Mouse (Mus musculus) ES-Bruce4 (cell line): ENCODE data around the gene H2al1m. TPM values are rescaled to one million over a fixed set of nuclear protein-coding genes. Genes with fewer than 3 reads are reported as not detected.
"Not testable (repeated sequence)": the region's sequence is repeated elsewhere in the genome, so short reads cannot be mapped to it uniquely, and the experiment has no call there.

ENCODE experiments used
- H3K27ac ChIP-seq: 2 replicates; pipeline ENCODE4 v1.5.1; 2012; ENCODE audit warnings: low read length, inconsistent platforms; ENCODE audit not compliant: insufficient read depth
- H3K27me3 ChIP-seq: 2 replicates; pipeline ENCODE4 v1.6.1; 2012; ENCODE audit warnings: mild to moderate bottlenecking, low read length, inconsistent platforms; ENCODE audit not compliant: control insufficient read depth, poor library complexity, insufficient read depth, severe bottlenecking
- H3K36me3 ChIP-seq: 2 replicates; pipeline ENCODE4 v1.6.1; 2012; ENCODE audit warnings: inconsistent platforms, mild to moderate bottlenecking, low read length, moderate library complexity; ENCODE audit not compliant: control insufficient read depth, poor library complexity, insufficient read depth, severe bottlenecking
- H3K4me1 ChIP-seq: one replicate; pipeline ENCODE4 v1.8.1; 2011; ENCODE audit warnings: low read length; ENCODE audit not compliant: control insufficient read depth, insufficient read depth
- H3K4me3 ChIP-seq: 2 replicates; pipeline ENCODE4 v1.5.1; 2011; ENCODE audit warnings: low read depth, mild to moderate bottlenecking, low read length
- H3K9ac ChIP-seq: 2 replicates; pipeline ENCODE4 v1.6.1; 2012; ENCODE audit warnings: low read depth, mild to moderate bottlenecking, inconsistent platforms; ENCODE audit not compliant: poor library complexity, severe bottlenecking
- H3K9me3 ChIP-seq: replicated peaks from 2 replicates; pipeline ENCODE4 v1.6.1; 2012; ENCODE audit warnings: mild to moderate bottlenecking, low read length, inconsistent platforms; ENCODE audit not compliant: control insufficient read depth, poor library complexity, insufficient read depth, severe bottlenecking
- CTCF ChIP-seq: IDR thresholded peaks from one replicate; pipeline ENCODE4 v1.8.1; 2011; ENCODE audit warnings: low read depth, low read length
- EP300 ChIP-seq: IDR thresholded peaks from 2 replicates; pipeline ENCODE4 v1.6.1; 2011; ENCODE audit warnings: low read depth, low read length; ENCODE audit not compliant: insufficient read depth
- POLR2A ChIP-seq: IDR thresholded peaks from one replicate; pipeline ENCODE4 v1.8.1; 2011; ENCODE audit warnings: low read length; ENCODE audit not compliant: insufficient read depth
- polyA plus RNA-seq: library from polyadenylated mRNA; stranded (reverse); fragments of >200 nt; gene quantifications from 2 replicates; pipeline ENCODE4 v1.2.4, GENCODE M21; 2011; ENCODE audit warnings: low read depth; ENCODE audit not compliant: missing spikeins, insufficient read depth, insufficient read length

Gene H2al1m
- not detected in 2 replicates for polyA plus RNA-seq

DNA sequence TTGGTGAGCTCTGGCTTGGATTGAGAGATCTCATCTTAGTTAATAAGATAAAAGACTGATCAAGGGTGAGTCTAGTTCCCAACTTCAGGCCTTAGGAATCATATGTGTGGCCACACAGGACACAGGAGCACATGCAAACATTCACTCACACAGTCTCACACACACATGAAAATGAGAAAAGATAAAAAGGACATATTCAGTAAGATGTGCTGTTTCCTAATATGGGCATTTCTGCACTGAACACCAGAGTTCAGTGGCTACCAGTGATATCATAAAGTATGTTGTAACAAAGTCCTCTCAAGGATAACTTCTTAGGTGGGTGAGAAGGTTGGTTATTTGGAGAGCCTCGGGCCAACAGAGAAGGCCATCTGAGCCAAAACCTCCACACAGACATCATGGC lies at the start of gene H2al1m:
H2al1m (plus strand) TSS at position 301 of the 400 bp plus-strand sequence.
- H3K9ac ChIP-seq, H3K9me3 ChIP-seq, H3K27me3 ChIP-seq, H3K27ac ChIP-seq, H3K4me1 ChIP-seq, H3K36me3 ChIP-seq, H3K4me3 ChIP-seq: not testable (repeated sequence)

DNA sequence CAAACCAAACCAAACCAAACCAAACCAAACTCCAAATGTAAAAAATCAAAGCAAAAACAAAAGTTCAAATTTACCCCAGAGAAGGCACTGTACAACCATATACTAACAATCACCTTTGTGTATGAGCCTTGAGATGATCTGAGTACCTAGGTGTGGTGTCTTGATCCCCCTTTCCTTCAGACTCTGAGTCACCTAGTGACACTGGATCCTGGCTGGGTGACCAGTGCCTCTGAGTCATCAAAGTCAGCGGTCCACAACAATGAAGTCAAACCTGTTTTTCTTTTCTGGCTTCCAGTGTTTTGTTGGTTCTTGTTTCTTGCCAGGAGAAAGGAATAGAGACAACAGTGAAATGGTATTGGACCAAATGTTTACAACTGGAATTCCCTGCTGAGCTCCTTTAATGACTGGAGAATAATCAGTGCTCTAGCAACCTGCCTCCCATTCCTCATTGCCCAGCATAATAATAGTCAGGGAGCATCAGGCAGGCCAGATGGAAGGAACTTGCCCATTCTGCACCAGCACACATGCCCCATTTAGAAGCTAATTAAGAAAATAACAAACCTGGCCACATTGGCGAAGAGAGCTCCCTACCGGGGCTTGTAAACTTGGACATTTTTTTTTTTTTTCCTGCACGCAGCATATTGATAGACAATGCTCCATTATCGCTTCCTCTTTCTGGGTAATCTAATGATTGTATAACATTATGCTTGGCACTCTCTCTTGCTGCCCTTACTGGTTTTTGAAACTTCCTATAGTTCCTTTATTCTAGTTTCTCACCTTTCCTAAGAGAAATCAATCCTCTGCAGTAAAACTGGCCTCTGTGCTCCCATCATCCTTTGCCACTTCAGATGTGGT lies 42.6 kb upstream of the H2al1m start:
- Histone ChIP-seq H3K27ac (no peak overlapping the region), H3K27me3 (no peaks in the 10 kb centered on the region), H3K36me3 (no peaks in the 10 kb centered on the region), H3K9ac (no peak overlapping the region), H3K9me3 (no peaks in the 10 kb centered on the region), H3K4me3 (no peak overlapping the region), H3K4me1 (peaks cover 2% of the 10 kb centered on the region)
- TF ChIP-seq EP300 = no peak
- no peak for TF ChIP-seq POLR2A
- no peak for TF ChIP-seq CTCF

DNA sequence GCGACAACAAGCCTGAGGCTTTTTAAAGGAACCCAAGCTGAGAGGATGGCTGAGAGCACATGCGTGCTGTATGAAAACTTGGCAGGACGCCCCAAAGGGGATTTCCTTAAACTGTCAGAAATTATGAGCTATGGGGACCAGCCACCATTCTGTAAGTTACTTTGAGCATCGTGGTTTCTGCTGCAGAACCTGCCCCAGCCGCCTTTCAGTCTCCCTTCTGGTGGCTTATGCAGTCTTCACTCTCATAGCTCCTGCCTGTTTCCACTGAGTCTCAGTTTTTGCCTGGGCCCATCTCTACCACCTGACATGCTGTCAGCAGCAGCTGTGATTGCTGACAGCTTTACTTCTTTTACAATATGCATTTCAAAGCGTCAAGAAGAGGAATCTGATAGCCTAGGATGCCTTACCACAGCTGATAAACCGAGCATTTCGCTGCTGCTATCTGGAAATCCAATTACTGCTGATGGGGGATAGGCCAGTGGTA lies 40.1 kb upstream of the H2al1m start:
- Histone ChIP-seq H3K36me3 (no peaks in the 10 kb centered on the region), H3K9ac (no peak overlapping the region), H3K4me1 (peaks cover 2% of the 10 kb centered on the region), H3K9me3 (no peaks in the 10 kb centered on the region), H3K27me3 (no peaks in the 10 kb centered on the region), H3K4me3 (no peak overlapping the region), H3K27ac (no peak overlapping the region)
- TF ChIP-seq EP300 = no peak
- TF ChIP-seq CTCF = no peak
- TF ChIP-seq POLR2A = no peak

DNA sequence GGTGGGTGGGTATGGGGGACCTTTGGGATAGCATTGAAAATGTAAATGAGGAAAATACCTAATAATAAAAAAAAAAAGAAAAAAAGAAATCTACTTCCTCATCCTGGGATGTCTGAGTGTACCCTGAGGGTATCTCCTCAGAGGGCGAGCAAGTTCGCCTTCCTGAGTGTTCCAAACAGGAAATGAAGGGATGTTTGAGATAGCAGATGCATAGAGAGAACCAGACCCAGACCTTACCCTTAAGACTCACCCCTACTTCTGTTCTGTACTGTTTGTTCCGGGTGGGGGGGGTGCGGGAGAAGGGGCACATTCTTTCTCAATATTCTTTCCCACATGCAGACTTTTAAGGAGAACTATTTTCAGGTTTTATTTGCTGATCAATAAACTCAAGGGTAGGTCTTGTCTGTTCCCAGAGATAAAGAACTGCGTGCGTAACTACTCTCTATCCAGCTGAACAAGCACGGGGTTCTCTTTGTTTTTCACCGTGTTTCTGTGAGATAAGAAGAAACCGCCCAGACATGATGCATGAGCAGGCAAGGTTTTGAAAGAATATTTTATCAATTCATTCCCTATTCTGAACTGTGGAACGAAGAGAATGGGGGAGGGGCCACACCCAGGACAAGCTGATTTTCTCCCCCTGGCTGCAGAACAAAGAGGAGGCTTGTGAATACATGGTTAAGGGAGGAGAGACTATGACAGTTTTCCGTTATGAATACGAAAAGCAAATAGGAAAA lies 38.8 kb upstream of the H2al1m start:
- no peaks in the 10 kb centered on the region for H3K9me3 ChIP-seq
- H3K4me3 ChIP-seq = no peak overlapping the region
- TF ChIP-seq CTCF = no peak
- TF ChIP-seq EP300 = no peak
- no peak for TF ChIP-seq POLR2A
- H3K27me3 ChIP-seq = no peaks in the 10 kb centered on the region
- H3K9ac ChIP-seq = no peak overlapping the region
- peaks cover 2% of the 10 kb centered on the region for H3K4me1 ChIP-seq
- H3K27ac ChIP-seq = no peak overlapping the region
- no peaks in the 10 kb centered on the region for H3K36me3 ChIP-seq

DNA sequence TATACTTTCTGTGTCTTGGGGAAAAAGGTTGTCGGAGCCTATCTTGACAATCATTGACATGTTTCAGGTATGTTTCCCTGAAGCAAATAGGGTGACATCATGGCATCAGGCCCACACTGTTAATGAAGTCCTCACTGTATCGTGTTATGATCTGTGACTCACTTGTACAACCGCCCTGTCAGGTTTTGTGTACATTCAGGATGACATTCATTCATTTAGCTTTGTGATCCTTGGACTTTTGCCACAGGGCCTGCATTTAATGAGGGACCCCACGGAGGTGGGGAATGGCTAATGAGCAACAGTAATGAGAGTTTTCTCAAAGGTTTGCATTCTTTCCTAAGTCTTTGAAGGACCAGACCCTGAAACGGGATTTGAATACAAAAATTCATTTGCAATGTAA lies 34.7 kb upstream of the H2al1m start:
- Histone ChIP-seq H3K4me1 (no peaks in the 10 kb centered on the region), H3K27ac (no peak overlapping the region), H3K9me3 (no peaks in the 10 kb centered on the region), H3K27me3 (no peaks in the 10 kb centered on the region), H3K4me3 (no peak overlapping the region), H3K36me3 (no peaks in the 10 kb centered on the region), H3K9ac (no peak overlapping the region)
- TF ChIP-seq CTCF (no peak), POLR2A (no peak), EP300 (no peak)

DNA sequence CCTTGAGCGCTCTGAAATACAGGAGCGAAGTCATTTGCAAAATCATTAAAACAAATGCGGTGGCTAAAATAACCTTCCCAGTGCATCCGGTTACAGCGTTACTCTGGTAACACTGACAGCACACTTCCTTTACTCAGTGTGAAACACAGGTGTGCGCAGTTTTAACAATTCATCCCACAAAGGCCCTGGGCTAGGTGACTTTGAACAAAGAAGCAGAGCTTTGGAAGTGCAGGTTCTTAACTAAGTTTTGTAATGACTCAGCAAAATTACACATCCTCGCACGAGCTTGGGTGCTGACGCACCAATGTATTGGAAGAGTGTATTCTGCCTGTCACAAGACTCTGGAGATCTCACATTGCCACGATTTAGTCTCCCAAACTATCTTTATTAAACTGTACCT lies 29.6 kb upstream of the H2al1m start:
- Histone ChIP-seq H3K9me3 (no peaks in the 10 kb centered on the region), H3K27ac (peak overlapping the region; percentile 36; the same call in 1 of the 2 replicates), H3K9ac (no peak overlapping the region), H3K27me3 (no peaks in the 10 kb centered on the region), H3K4me3 (no peak overlapping the region), H3K36me3 (no peaks in the 10 kb centered on the region), H3K4me1 (no peaks in the 10 kb centered on the region)
- TF ChIP-seq CTCF (no peak), POLR2A (no peak), EP300 (no peak)
